Mouse (Mus musculus) ZHBTc4 (cell line): ENCODE results near the gene Tmem238.

Experiments
- DNase-seq: peaks from one replicate; pipeline ENCODE4 v3.0.0-alpha.2; 2011; ENCODE audit warnings: low read depth, low spot score

Gene Tmem238

GRCm38 (mm10) chr7:4747156-4747899 lies 42.1 kb downstream of the Tmem238 start:
- no peak for DNase-seq

GRCm38 (mm10) chr7:4746326-4746980 lies 43.0 kb downstream of the Tmem238 start:
- no peak for DNase-seq

GRCm38 (mm10) chr7:4744886-4745285 lies 44.6 kb downstream of the Tmem238 start:
- DNase-seq: no peak

GRCm38 (mm10) chr7:4743354-4743753 lies 46.1 kb downstream of the Tmem238 start:
- no peak for DNase-seq

- DNase-seq: no peak
These were observed 47.0 kb downstream of the Tmem238 start for GRCm38 (mm10) chr7:4742482-4742819.

GRCm38 (mm10) chr7:4741672-4742481 lies 47.6 kb downstream of the Tmem238 start:
- DNase-seq: peak; percentile 52

GRCm38 (mm10) chr7:4741151-4741550 lies 48.3 kb downstream of the Tmem238 start:
- peak; percentile 94 for DNase-seq

- DNase-seq: no peak
These were observed 49.1 kb downstream of the Tmem238 start for GRCm38 (mm10) chr7:4740309-4740727.

- peak; percentile 100 for DNase-seq
These were observed 49.7 kb downstream of the Tmem238 start, which contains the start of gene Kmt5c for GRCm38 (mm10) chr7:4739544-4740275. Kmt5c (plus strand) TSS chr7:4740115.

GRCm38 (mm10) chr7:4739041-4739543 lies 50.4 kb downstream of the Tmem238 start:
- no peak for DNase-seq
